Mouse (Mus musculus): ENCODE data around the gene Map3k3. TPM values are rescaled to one million over a fixed set of nuclear protein-coding genes. Genes with fewer than 3 reads are reported as not detected.
"Not testable (repeated sequence)": the region's sequence is repeated elsewhere in the genome, so short reads cannot be mapped to it uniquely, and the experiment has no call there.

Gene Map3k3
- total and polyA plus RNA-seq, 2 experiments from 2014 or later: 8.5 to 32.9 TPM

DNA sequence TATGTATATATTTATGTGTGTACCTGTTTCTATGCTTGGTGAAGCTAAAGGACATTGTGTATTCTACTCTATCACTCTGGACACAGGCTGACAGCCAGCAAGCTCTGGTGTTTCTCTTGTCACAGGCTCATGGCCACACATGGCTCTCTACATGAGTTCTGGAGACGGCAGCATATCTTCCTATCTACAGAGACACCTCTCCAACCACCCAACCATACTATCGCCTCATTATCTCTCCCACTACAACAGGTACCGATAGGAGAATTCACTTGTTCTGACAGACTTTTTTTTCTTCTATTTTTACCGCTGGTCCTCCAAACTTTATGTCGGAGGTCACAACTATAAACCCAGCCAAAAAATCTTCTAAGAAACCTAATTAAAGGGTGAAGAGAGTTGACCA, 107.8 kb downstream of the Map3k3 start:
- ATAC-seq: no peak
- Histone ChIP-seq H3K4me2 (ENCODE audit: low read depth) (peak overlapping the region; percentile 65), H3K27ac (ENCODE audit: low read depth, low read length) (no peak overlapping the region), H3K27me3 (ENCODE audit: insufficient read depth, low read length) (no peaks in the 10 kb centered on the region), H3K4me3 (ENCODE audit: low read depth, low read length) (peak overlapping the region; percentile 65; the same call in 1 of the 2 replicates), H3K9me3 (ENCODE audit: low read length) (no peaks in the 10 kb centered on the region), H3K4me1 (ENCODE audit: insufficient read depth) (0 out of 2 replicates have a peak, but pooled peaks cover 4% of the 10 kb centered on the region), H3K9ac (no peak overlapping the region), H3K36me3 (ENCODE audit: insufficient read depth) (peaks cover 8% of the 10 kb centered on the region; the same call in 1 of the 2 replicates)
- no peak for TF ChIP-seq CTCF (IDR thresholded peaks at IDR 0.05; ENCODE audit: low read depth)
- no peak for DNase-seq
- WGBS: 91% methylated on average over 5 of the region's 5 CpGs

DNA sequence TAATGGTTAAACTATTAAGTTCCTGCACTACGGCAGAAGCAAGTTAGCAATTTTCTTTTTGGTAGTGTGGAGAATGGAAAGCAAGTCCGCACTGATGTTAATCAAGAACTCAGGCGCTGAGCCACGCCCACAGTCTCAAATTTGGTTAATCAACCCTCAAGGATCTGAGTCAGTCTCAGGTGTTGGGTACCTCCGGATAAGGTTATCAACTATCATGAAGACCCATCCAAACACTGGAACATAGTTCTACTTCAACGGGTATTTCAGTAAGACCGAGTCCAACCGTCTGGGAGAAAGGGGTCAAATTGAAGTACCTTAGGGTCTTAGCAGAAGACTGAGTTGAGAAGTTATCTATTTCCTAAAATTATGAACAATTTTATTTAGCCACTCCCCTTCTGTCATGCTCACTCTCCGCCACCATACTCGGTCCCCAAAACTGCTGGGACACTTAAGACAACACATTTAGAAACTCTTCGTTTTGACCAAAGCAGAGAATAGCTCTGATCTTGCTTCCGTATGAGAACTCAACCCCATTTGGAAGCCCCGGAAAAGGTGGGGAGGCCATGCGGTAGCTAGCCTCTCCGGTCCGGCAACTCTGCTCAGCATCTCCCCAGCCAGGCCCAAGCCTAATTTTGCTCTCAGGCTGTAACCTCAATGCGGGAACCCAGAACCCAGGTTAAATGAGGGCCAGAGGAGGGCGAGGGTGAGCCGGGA, 108.4 kb downstream of the Map3k3 start:
- Histone ChIP-seq H3K4me3 (ENCODE audit: low read depth, low read length) (peak overlapping the region; percentile 65), H3K4me1 (ENCODE audit: insufficient read depth) (0 out of 2 replicates have a peak, but pooled peaks cover 4% of the 10 kb centered on the region), H3K9me3 (ENCODE audit: low read length) (no peaks in the 10 kb centered on the region), H3K9ac (peak overlapping the region; percentile 67), H3K27me3 (ENCODE audit: insufficient read depth, low read length) (no peaks in the 10 kb centered on the region), H3K36me3 (ENCODE audit: insufficient read depth) (peaks cover 14% of the 10 kb centered on the region; the same call in 1 of the 2 replicates), H3K27ac (ENCODE audit: low read depth, low read length) (peak overlapping the region; percentile 69), H3K4me2 (ENCODE audit: low read depth) (peak overlapping the region; percentile 65)
- 11% methylated on average over 19 of the region's 19 CpGs for WGBS
- ATAC-seq (no peak; the same call in none of the 2 replicates), DNase-seq (no peak)
- TF ChIP-seq CTCF (IDR thresholded peaks at IDR 0.05; ENCODE audit: low read depth): no peak

DNA sequence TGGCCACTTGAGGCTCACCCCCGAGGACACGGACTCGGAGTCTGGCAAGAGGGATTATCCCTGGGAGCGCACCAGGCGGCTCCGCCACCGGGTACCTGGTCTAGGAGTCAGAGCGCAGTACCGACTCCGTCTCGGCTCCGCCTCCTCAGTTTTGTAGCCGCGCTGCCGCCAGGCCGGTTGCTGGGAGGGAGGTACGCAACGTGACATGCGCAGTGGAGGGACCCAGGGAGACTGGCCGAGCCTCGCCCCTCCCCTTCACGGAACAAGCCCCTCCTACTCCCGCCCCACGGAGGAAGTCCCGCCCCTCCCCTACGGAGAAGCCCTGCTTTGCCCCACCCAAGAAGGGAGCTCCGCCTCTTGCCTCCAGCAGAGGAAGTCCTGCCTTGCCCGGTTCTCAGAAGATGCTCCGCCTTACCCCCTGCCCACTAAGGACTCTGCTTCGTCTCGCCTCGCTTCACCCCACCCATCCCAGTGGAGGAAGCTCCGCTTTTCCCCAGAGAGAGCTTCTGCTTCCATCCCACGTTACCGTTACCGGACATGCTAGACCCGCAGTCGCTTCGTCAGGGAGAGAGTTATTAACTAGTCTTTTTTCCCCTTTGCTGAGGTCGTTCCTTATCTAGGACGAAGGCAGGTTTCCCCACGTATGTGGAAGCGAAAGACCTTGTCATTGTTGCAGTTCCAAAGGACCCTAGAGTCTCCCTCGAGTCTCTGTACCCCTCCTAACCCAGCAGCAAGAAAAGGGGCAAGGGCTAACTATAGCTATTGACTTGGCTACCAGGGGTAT, 109.2 kb downstream of the Map3k3 start:
- DNase-seq (peak; percentile 98), ATAC-seq (peak; percentile 97)
- Histone ChIP-seq H3K4me3 (ENCODE audit: low read depth, low read length) (peak overlapping the region; percentile 65), H3K27ac (ENCODE audit: low read depth, low read length) (peak overlapping the region; percentile 76), H3K9me3 (ENCODE audit: low read length) (no peaks in the 10 kb centered on the region), H3K36me3 (ENCODE audit: insufficient read depth) (peaks cover 21% of the 10 kb centered on the region), H3K27me3 (ENCODE audit: insufficient read depth, low read length) (no peaks in the 10 kb centered on the region), H3K9ac (peak overlapping the region; percentile 67), H3K4me2 (ENCODE audit: low read depth) (peak overlapping the region; percentile 65), H3K4me1 (ENCODE audit: insufficient read depth) (0 out of 2 replicates have a peak, but pooled peaks cover 4% of the 10 kb centered on the region)
- peak; percentile 28 for TF ChIP-seq CTCF (IDR thresholded peaks at IDR 0.05; ENCODE audit: low read depth)
- 1% methylated on average over 42 of the region's 44 CpGs for WGBS

DNA sequence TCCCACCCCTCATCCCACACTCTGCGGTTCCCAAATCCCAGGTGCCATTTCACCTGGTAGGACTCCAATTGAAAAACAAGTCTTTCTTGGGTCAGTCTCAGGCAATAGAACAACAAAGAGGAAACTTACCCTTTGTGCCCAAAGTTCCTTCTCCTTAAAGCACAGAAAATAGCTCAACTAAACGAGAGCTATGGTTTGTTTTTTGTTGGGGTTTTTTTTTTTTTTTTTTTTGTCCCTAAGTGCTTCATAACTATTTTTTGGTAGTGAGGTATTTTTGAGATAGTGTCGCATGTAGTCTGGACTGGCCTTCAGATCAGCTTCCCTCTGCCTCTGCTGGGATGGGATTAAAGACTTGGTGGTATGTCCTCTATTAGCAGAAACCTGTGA, 109.7 kb downstream of the Map3k3 start:
- Histone ChIP-seq H3K9me3 (ENCODE audit: low read length) (no peaks in the 10 kb centered on the region), H3K27ac (ENCODE audit: low read depth, low read length) (peak overlapping the region; percentile 76), H3K4me2 (ENCODE audit: low read depth) (peak overlapping the region; percentile 65), H3K4me1 (ENCODE audit: insufficient read depth) (0 out of 2 replicates have a peak, but pooled peaks cover 4% of the 10 kb centered on the region), H3K27me3 (ENCODE audit: insufficient read depth, low read length) (no peaks in the 10 kb centered on the region), H3K4me3 (ENCODE audit: low read depth, low read length) (peak overlapping the region; percentile 65), H3K9ac (peak overlapping the region; percentile 67; the same call in 1 of the 2 replicates), H3K36me3 (ENCODE audit: insufficient read depth) (peaks cover 21% of the 10 kb centered on the region)
- no peak for ATAC-seq
- no peak for TF ChIP-seq CTCF (IDR thresholded peaks at IDR 0.05; ENCODE audit: low read depth)
- no peak for DNase-seq
- 31% methylated on average over 3 of the region's 3 CpGs for WGBS

DNA sequence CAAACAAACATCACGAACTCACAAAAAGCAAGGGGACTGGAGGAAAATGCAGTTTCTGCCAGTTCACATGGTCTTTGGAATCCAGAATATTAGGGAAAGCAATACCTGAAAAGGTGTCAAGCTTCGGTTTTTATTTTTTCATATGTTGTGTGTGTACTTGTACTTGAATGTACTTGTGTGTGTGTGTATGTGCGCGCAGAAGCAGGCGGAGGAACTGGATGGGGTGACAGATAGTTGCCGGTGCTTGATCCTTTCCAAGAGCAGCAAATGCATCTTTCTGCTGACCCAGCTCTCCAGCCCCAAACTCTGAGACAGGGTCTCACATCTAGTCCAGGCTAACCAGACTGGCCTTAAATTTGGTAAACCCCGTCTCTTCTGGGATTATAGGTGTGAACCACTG, 110.5 kb downstream of the Map3k3 start:
- H3K9me3 ChIP-seq (ENCODE audit: low read length): no peaks in the 10 kb centered on the region
- WGBS: 95% methylated on average over 7 of the region's 7 CpGs
- H3K9ac ChIP-seq: no peak overlapping the region
- no peak overlapping the region for H3K4me2 ChIP-seq (ENCODE audit: low read depth)
- peaks cover 22% of the 10 kb centered on the region for H3K36me3 ChIP-seq (ENCODE audit: insufficient read depth)
- H3K27ac ChIP-seq (ENCODE audit: low read depth, low read length): no peak overlapping the region
- H3K27me3 ChIP-seq (ENCODE audit: insufficient read depth, low read length): no peaks in the 10 kb centered on the region
- TF ChIP-seq CTCF (IDR thresholded peaks at IDR 0.05; ENCODE audit: low read depth): no peak
- DNase-seq (no peak), ATAC-seq (no peak)
- no peak overlapping the region for H3K4me3 ChIP-seq (ENCODE audit: low read depth, low read length)
- H3K4me1 ChIP-seq (ENCODE audit: insufficient read depth): 0 out of 2 replicates have a peak, but pooled peaks cover 4% of the 10 kb centered on the region

DNA sequence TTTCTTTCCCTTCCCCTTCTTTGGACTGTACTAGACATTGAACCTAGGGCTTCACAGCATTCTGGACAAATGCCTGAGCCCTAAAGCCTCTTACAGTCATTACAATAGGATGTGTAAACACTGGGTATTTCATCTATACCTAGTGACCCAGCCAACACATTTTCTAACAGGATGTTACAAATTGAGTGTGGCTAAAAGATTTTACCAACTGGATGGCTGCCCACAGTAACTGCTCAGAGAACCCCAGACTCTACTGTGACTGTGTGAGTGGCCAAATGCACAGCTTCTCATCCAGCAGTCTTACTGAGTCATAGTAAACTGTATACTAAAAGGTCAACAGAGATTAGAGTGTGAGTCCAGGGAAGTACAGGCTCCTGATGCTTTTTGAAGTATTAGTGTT, 110.9 kb downstream of the Map3k3 start:
- TF ChIP-seq CTCF (IDR thresholded peaks at IDR 0.05; ENCODE audit: low read depth): no peak
- no peak overlapping the region for H3K27ac ChIP-seq (ENCODE audit: low read depth, low read length)
- H3K4me2 ChIP-seq (ENCODE audit: low read depth): no peak overlapping the region
- ATAC-seq (no peak), DNase-seq (no peak)
- no peak overlapping the region for H3K4me3 ChIP-seq (ENCODE audit: low read depth, low read length)
- H3K9ac ChIP-seq: no peak overlapping the region
- 0 out of 2 replicates have a peak, but pooled peaks cover 4% of the 10 kb centered on the region for H3K4me1 ChIP-seq (ENCODE audit: insufficient read depth)
- no peaks in the 10 kb centered on the region for H3K27me3 ChIP-seq (ENCODE audit: insufficient read depth, low read length)
- peaks cover 26% of the 10 kb centered on the region for H3K36me3 ChIP-seq (ENCODE audit: insufficient read depth)
- no peaks in the 10 kb centered on the region for H3K9me3 ChIP-seq (ENCODE audit: low read length)

DNA sequence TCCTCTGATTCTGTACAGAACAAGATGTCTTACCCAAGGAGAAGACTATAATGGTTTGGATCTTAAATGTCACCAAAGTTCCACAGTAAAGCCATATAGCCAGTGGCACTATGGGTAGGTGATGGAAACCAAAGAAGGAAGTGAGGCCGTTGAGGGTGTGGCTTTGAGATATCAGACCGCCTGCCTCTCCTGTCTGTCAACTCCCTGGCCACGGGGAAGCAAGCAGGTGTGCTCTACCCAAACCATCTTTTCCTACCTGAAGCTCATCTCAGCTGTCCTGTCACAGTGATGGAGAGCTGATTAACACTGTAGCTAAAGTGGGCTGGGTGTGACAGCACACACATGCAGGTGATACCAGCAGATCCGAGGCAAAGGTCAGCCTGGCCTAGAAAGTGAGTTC, 113.9 kb downstream of the Map3k3 start:
- Histone ChIP-seq H3K27ac (ENCODE audit: low read depth, low read length) (no peak overlapping the region), H3K27me3 (ENCODE audit: insufficient read depth, low read length) (no peaks in the 10 kb centered on the region), H3K4me1 (ENCODE audit: insufficient read depth) (no peaks in the 10 kb centered on the region), H3K36me3 (ENCODE audit: insufficient read depth) (peaks cover 52% of the 10 kb centered on the region), H3K4me3 (ENCODE audit: low read depth, low read length) (no peak overlapping the region), H3K9ac (no peak overlapping the region), H3K9me3 (ENCODE audit: low read length) (no peaks in the 10 kb centered on the region), H3K4me2 (ENCODE audit: low read depth) (no peak overlapping the region)
- DNase-seq: no peak
- TF ChIP-seq CTCF (IDR thresholded peaks at IDR 0.05; ENCODE audit: low read depth): no peak
- ATAC-seq: no peak
- WGBS: 91% methylated on average over 4 of the region's 4 CpGs

DNA sequence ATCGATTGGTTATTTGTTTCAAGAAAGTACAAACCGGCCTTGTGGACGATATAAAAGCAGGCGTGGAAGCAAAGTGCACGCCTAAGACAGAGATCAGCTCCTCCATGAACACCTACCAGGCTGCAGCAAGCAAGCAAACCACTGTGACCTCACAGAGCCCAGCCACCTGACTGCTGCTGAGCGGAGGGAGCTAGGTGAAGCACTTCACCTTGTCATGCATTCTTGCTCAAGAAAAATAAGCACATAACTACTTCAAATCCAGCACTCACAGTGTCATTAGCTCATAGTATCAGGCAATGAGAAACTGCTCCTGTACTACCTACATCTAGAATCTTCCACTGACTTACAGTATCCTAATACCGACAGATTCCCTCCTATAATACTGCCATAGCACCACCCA, 115.6 kb downstream of the Map3k3 start:
- not testable (repeated sequence) for H3K27me3 ChIP-seq (ENCODE audit: insufficient read depth, low read length); H3K9me3 ChIP-seq (ENCODE audit: low read length); H3K27ac ChIP-seq (ENCODE audit: low read depth, low read length); ATAC-seq; H3K4me1 ChIP-seq (ENCODE audit: insufficient read depth); H3K4me3 ChIP-seq (ENCODE audit: low read depth, low read length); H3K4me2 ChIP-seq (ENCODE audit: low read depth); H3K9ac ChIP-seq; DNase-seq
- H3K36me3 ChIP-seq (ENCODE audit: insufficient read depth): peaks cover 63% of the 10 kb centered on the region
- WGBS: 93% methylated on average over 7 of the region's 7 CpGs
